Mouse (Mus musculus): ENCODE results near the gene Olfr420.

Gene Olfr420

GRCm38 (mm10) chr1:174155333-174155732, at the start of gene Olfr420:
Gene Olfr420, plus strand, starts transcription at chr1:174155633.
- DNase-seq, result no peak

- DNase-seq, result no peak
These were observed 34.4 kb upstream of the Olfr420 start, which contains the start of gene Olfr231 for GRCm38 (mm10) chr1:174121062-174121461. Gene Olfr231, minus strand, starts transcription at chr1:174121162.

- DNase-seq, result no peak
These were observed 24.2 kb upstream of the Olfr420 start, which contains the start of gene Olfr424 for GRCm38 (mm10) chr1:174131217-174131616. Gene Olfr424, plus strand, starts transcription at chr1:174131517.

- no peak for DNase-seq
These were observed 23.4 kb upstream of the Olfr420 start for GRCm38 (mm10) chr1:174131999-174132398.

- no peak for DNase-seq
These were observed 14.0 kb upstream of the Olfr420 start for GRCm38 (mm10) chr1:174141384-174141783.

- DNase-seq, result no peak
These were observed 8.7 kb upstream of the Olfr420 start for GRCm38 (mm10) chr1:174146696-174147095.

GRCm38 (mm10) chr1:174149289-174149688, 6.1 kb upstream of the Olfr420 start:
- no peak for DNase-seq

GRCm38 (mm10) chr1:174157622-174158021, 2.2 kb downstream of the Olfr420 start:
- no peak for DNase-seq

- DNase-seq, result no peak
These were observed 3.1 kb downstream of the Olfr420 start for GRCm38 (mm10) chr1:174158512-174158911.

- DNase-seq, result no peak
These were observed 3.7 kb downstream of the Olfr420 start for GRCm38 (mm10) chr1:174159095-174159494.

- DNase-seq, result no peak
These were observed 13.6 kb downstream of the Olfr420 start for GRCm38 (mm10) chr1:174169024-174169423.

- no peak for DNase-seq
These were observed 15.5 kb downstream of the Olfr420 start for GRCm38 (mm10) chr1:174170706-174171501.

GRCm38 (mm10) chr1:174171537-174171936, 16.1 kb downstream of the Olfr420 start:
- no peak for DNase-seq

GRCm38 (mm10) chr1:174172605-174173004, 17.2 kb downstream of the Olfr420 start, which contains the start of gene Spta1:
Gene Spta1, plus strand, starts transcription at chr1:174172776.
- DNase-seq, result no peak

- no peak for DNase-seq
These were observed 49.3 kb downstream of the Olfr420 start for GRCm38 (mm10) chr1:174204699-174205098.

Data from thymus, postnatal 36 days (tissue).